Mouse (Mus musculus) ES-Bruce4 (cell line): ENCODE data around the gene Slc37a1. TPM values are rescaled to one million over a fixed set of nuclear protein-coding genes. Genes with fewer than 3 reads are reported as not detected.
"Not testable (repeated sequence)": the region's sequence is repeated elsewhere in the genome, so short reads cannot be mapped to it uniquely, and the experiment has no call there.

ENCODE experiments used
- H3K27ac ChIP-seq: 2 replicates; pipeline ENCODE4 v1.5.1; 2012; ENCODE audit warnings: low read length, inconsistent platforms; ENCODE audit not compliant: insufficient read depth
- H3K27me3 ChIP-seq: 2 replicates; pipeline ENCODE4 v1.6.1; 2012; ENCODE audit warnings: mild to moderate bottlenecking, low read length, inconsistent platforms; ENCODE audit not compliant: control insufficient read depth, poor library complexity, insufficient read depth, severe bottlenecking
- H3K36me3 ChIP-seq: 2 replicates; pipeline ENCODE4 v1.6.1; 2012; ENCODE audit warnings: inconsistent platforms, mild to moderate bottlenecking, low read length, moderate library complexity; ENCODE audit not compliant: control insufficient read depth, poor library complexity, insufficient read depth, severe bottlenecking
- H3K4me1 ChIP-seq: one replicate; pipeline ENCODE4 v1.8.1; 2011; ENCODE audit warnings: low read length; ENCODE audit not compliant: control insufficient read depth, insufficient read depth
- H3K4me3 ChIP-seq: 2 replicates; pipeline ENCODE4 v1.5.1; 2011; ENCODE audit warnings: low read depth, mild to moderate bottlenecking, low read length
- H3K9ac ChIP-seq: 2 replicates; pipeline ENCODE4 v1.6.1; 2012; ENCODE audit warnings: low read depth, mild to moderate bottlenecking, inconsistent platforms; ENCODE audit not compliant: poor library complexity, severe bottlenecking
- H3K9me3 ChIP-seq: replicated peaks from 2 replicates; pipeline ENCODE4 v1.6.1; 2012; ENCODE audit warnings: mild to moderate bottlenecking, low read length, inconsistent platforms; ENCODE audit not compliant: control insufficient read depth, poor library complexity, insufficient read depth, severe bottlenecking
- CTCF ChIP-seq: IDR thresholded peaks from one replicate; pipeline ENCODE4 v1.8.1; 2011; ENCODE audit warnings: low read depth, low read length
- EP300 ChIP-seq: IDR thresholded peaks from 2 replicates; pipeline ENCODE4 v1.6.1; 2011; ENCODE audit warnings: low read depth, low read length; ENCODE audit not compliant: insufficient read depth
- POLR2A ChIP-seq: IDR thresholded peaks from one replicate; pipeline ENCODE4 v1.8.1; 2011; ENCODE audit warnings: low read length; ENCODE audit not compliant: insufficient read depth
- polyA plus RNA-seq: library from polyadenylated mRNA; stranded (reverse); fragments of >200 nt; gene quantifications from 2 replicates; pipeline ENCODE4 v1.2.4, GENCODE M21; 2011; ENCODE audit warnings: low read depth; ENCODE audit not compliant: missing spikeins, insufficient read depth, insufficient read length

Gene Slc37a1
- polyA plus RNA-seq, 1 experiment: 13.4 TPM

- TF ChIP-seq POLR2A (no peak), EP300 (no peak), CTCF (no peak)
- no peak overlapping the region for H3K9ac ChIP-seq
- H3K27ac ChIP-seq: no peak overlapping the region
Measured at GRCm38 (mm10) chr17:31344816-31345215, 58.2 kb downstream of the Slc37a1 start.

GRCm38 (mm10) chr17:31348129-31348528, 61.5 kb downstream of the Slc37a1 start:
- Histone ChIP-seq H3K4me1 (peaks cover 2% of the 10 kb centered on the region), H3K9me3 (no peaks in the 10 kb centered on the region), H3K4me3 (no peak overlapping the region), H3K9ac (no peak overlapping the region), H3K36me3 (no peaks in the 10 kb centered on the region), H3K27me3 (no peaks in the 10 kb centered on the region), H3K27ac (no peak overlapping the region)
- TF ChIP-seq POLR2A (no peak), EP300 (no peak), CTCF (no peak)

More at GRCm38 (mm10) chr17:31344816-31345215, 58.2 kb downstream of the Slc37a1 start:
- Histone ChIP-seq H3K4me1 (no peaks in the 10 kb centered on the region), H3K4me3 (no peak overlapping the region), H3K27me3 (no peaks in the 10 kb centered on the region), H3K9me3 (no peaks in the 10 kb centered on the region), H3K36me3 (no peaks in the 10 kb centered on the region)

GRCm38 (mm10) chr17:31349388-31349787, 62.8 kb downstream of the Slc37a1 start:
- no peak overlapping the region for H3K9ac ChIP-seq
- no peak overlapping the region for H3K4me3 ChIP-seq
- TF ChIP-seq POLR2A: no peak
- no peak for TF ChIP-seq EP300
- no peaks in the 10 kb centered on the region for H3K9me3 ChIP-seq
- no peak overlapping the region for H3K27ac ChIP-seq
- H3K4me1 ChIP-seq: peaks cover 2% of the 10 kb centered on the region
- H3K27me3 ChIP-seq: no peaks in the 10 kb centered on the region
- no peaks in the 10 kb centered on the region for H3K36me3 ChIP-seq

- Histone ChIP-seq H3K4me1 (peaks cover 4% of the 10 kb centered on the region), H3K9ac (no peak overlapping the region), H3K9me3 (no peaks in the 10 kb centered on the region), H3K36me3 (no peaks in the 10 kb centered on the region), H3K4me3 (no peak overlapping the region), H3K27ac (no peak overlapping the region), H3K27me3 (no peaks in the 10 kb centered on the region)
- no peak for TF ChIP-seq CTCF
- no peak for TF ChIP-seq POLR2A
- TF ChIP-seq EP300: no peak
Measured at GRCm38 (mm10) chr17:31351984-31352383, 65.4 kb downstream of the Slc37a1 start.

- H3K4me1 ChIP-seq: peaks cover 4% of the 10 kb centered on the region
- no peaks in the 10 kb centered on the region for H3K36me3 ChIP-seq
- TF ChIP-seq CTCF (no peak), EP300 (no peak), POLR2A (no peak)
- H3K4me3 ChIP-seq: no peak overlapping the region
- no peak overlapping the region for H3K27ac ChIP-seq
- H3K27me3 ChIP-seq: no peaks in the 10 kb centered on the region
- no peak overlapping the region for H3K9ac ChIP-seq
- H3K9me3 ChIP-seq: no peaks in the 10 kb centered on the region
Measured at GRCm38 (mm10) chr17:31353255-31353654, 66.7 kb downstream of the Slc37a1 start.

GRCm38 (mm10) chr17:31354684-31355083, 68.1 kb downstream of the Slc37a1 start:
- H3K9me3 ChIP-seq, H3K27ac ChIP-seq, H3K4me1 ChIP-seq, H3K36me3 ChIP-seq, H3K27me3 ChIP-seq, H3K4me3 ChIP-seq, H3K9ac ChIP-seq: not testable (repeated sequence)
